Mouse (Mus musculus) naive thymus-derived CD4-positive, alpha-beta T cell, adult 2 months (primary cell): ENCODE measurements around the gene Mpzl3.
"Not testable (repeated sequence)": the region's sequence is repeated elsewhere in the genome, so short reads cannot be mapped to it uniquely, and the experiment has no call there.

Source experiments
- DNase-seq: peaks from one replicate; pipeline ENCODE4 v3.0.0-alpha.2; 2011; ENCODE audit warnings: low read depth

Gene Mpzl3

GRCm38 (mm10) chr9:45055082-45055713 is at the start of gene Mpzl3:
TSS of gene Mpzl3 (plus strand) at chr9:45055186.
- peak; percentile 93 for DNase-seq

- no peak for DNase-seq
These were observed 47.6 kb upstream of the Mpzl3 start for GRCm38 (mm10) chr9:45007404-45007803.

- DNase-seq: peak; percentile 56
These were observed 46.6 kb upstream of the Mpzl3 start for GRCm38 (mm10) chr9:45008342-45008741.

- peak; percentile 90 for DNase-seq
These were observed 45.6 kb upstream of the Mpzl3 start, which contains the start of gene Cd3e for GRCm38 (mm10) chr9:45009180-45010078. TSS of gene Cd3e (minus strand) at chr9:45009627.

GRCm38 (mm10) chr9:45010461-45010860 is 44.5 kb upstream of the Mpzl3 start:
- DNase-seq: peak; percentile 83

GRCm38 (mm10) chr9:45011291-45011690 is 43.7 kb upstream of the Mpzl3 start:
- no peak for DNase-seq

GRCm38 (mm10) chr9:45014879-45015278 is 40.1 kb upstream of the Mpzl3 start:
- DNase-seq: peak; percentile 81

GRCm38 (mm10) chr9:45015841-45016240 is 39.1 kb upstream of the Mpzl3 start:
- peak; percentile 59 for DNase-seq

- no peak for DNase-seq
These were observed 37.0 kb upstream of the Mpzl3 start for GRCm38 (mm10) chr9:45018031-45018430.

GRCm38 (mm10) chr9:45022800-45023199 is 32.2 kb upstream of the Mpzl3 start:
- peak; percentile 90 for DNase-seq

GRCm38 (mm10) chr9:45023638-45024037 is 31.3 kb upstream of the Mpzl3 start:
- no peak for DNase-seq

- DNase-seq: no peak
These were observed 30.8 kb upstream of the Mpzl3 start for GRCm38 (mm10) chr9:45024187-45024586.

- DNase-seq: no peak
These were observed 27.6 kb upstream of the Mpzl3 start for GRCm38 (mm10) chr9:45027376-45027775.

GRCm38 (mm10) chr9:45030341-45030740 is 24.6 kb upstream of the Mpzl3 start:
- DNase-seq: no peak

- no peak for DNase-seq
These were observed 22.7 kb upstream of the Mpzl3 start for GRCm38 (mm10) chr9:45032261-45032660.

- no peak for DNase-seq
These were observed 20.5 kb upstream of the Mpzl3 start for GRCm38 (mm10) chr9:45034526-45034925.

GRCm38 (mm10) chr9:45037803-45038202 is 17.2 kb upstream of the Mpzl3 start:
- not testable (repeated sequence) for DNase-seq

- DNase-seq: no peak
These were observed 15.5 kb upstream of the Mpzl3 start, which contains the start of gene Mpzl2 for GRCm38 (mm10) chr9:45039499-45039898. TSS of gene Mpzl2 (plus strand) at chr9:45039799.

GRCm38 (mm10) chr9:45040066-45040845 is 14.7 kb upstream of the Mpzl3 start:
- no peak for DNase-seq

- peak; percentile 54 for DNase-seq
These were observed 13.7 kb upstream of the Mpzl3 start for GRCm38 (mm10) chr9:45041131-45041838.

GRCm38 (mm10) chr9:45042056-45042720 is 12.8 kb upstream of the Mpzl3 start:
- DNase-seq: peak; percentile 27
